Mouse (Mus musculus) bone marrow, adult 2 months (tissue): ENCODE data around the gene Pdia2.

Experiments used
- CTCF ChIP-seq: fragments of 200-500 bp; IDR thresholded peaks from 2 replicates; pipeline ENCODE4 v1.5.1; 2011; ENCODE audit warnings: low read length, control low read depth; ENCODE audit not compliant: control insufficient read depth, insufficient read depth
- POLR2A ChIP-seq: fragments of 200-500 bp; IDR thresholded peaks from 2 replicates; pipeline ENCODE4 v1.6.1; 2011; ENCODE audit warnings: low read depth, mild to moderate bottlenecking, control low read depth, low read length, borderline replicate concordance; ENCODE audit not compliant: control insufficient read depth

DNA sequence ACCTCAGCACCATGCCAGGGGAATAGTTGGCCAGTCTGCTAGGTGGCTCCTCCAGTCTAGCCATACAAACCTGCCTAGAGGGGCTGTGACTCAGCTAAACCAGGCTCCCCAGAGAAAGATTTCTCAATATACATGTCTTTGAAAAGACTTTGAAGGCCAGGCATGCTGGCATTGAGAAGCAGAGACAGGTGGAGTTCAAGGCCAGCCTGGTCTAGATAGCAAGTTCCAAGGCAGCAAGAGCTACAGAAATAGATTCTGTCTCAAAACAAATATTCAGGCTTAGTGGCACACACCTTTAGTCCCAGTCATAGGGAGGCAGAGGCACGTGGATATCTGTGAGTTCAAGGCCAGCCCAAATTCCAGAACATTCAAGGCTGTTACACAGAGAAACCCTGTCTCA, 7.5 kb upstream of the Pdia2 start:
- TF ChIP-seq POLR2A: no peak
- TF ChIP-seq CTCF: no peak
